Mouse (Mus musculus): Measurements from ENCODE around the gene Fscn2. TPM values are rescaled to one million over a fixed set of nuclear protein-coding genes. Genes with fewer than 3 reads are reported as not detected.

Fscn2 gene
- polyA plus RNA-seq, 1 experiment from 2014 or later, result 1.0 TPM

- Histone ChIP-seq H3K27ac (ENCODE audit: low read depth, low read length) (no peak overlapping the region), H3K9ac (ENCODE audit: low read length) (no peak overlapping the region), H3K4me1 (replicated peaks; ENCODE audit: control insufficient read depth, insufficient read depth, low read length) (peaks cover 17% of the 10 kb centered on the region), H3K36me3 (ENCODE audit: control insufficient read depth, insufficient read depth, low read length) (no peaks in the 10 kb centered on the region), H3K27me3 (ENCODE audit: control insufficient read depth, insufficient read depth, low read length) (no peaks in the 10 kb centered on the region), H3K4me3 (ENCODE audit: low read depth, low read length) (no peak overlapping the region), H3K4me2 (ENCODE audit: low read depth, low read length, severe bottlenecking) (no peak overlapping the region), H3K9me3 (ENCODE audit: control insufficient read depth, low read length) (no peaks in the 10 kb centered on the region)
- DNase-seq (ENCODE audit: low spot score), result no peak
- no peak for ATAC-seq (replicated peaks; ENCODE audit: low FRiP score)
- 75% methylated on average over 7 of the region's 7 CpGs for WGBS
Observed at GRCm38 (mm10) chr11:120317456-120317855, 43.9 kb upstream of the Fscn2 start.

GRCm38 (mm10) chr11:120319310-120319709 lies 42.0 kb upstream of the Fscn2 start:
- no peak overlapping the region for H3K27ac ChIP-seq (ENCODE audit: low read depth, low read length)
- H3K36me3 ChIP-seq (ENCODE audit: control insufficient read depth, insufficient read depth, low read length), result no peaks in the 10 kb centered on the region
- H3K27me3 ChIP-seq (ENCODE audit: control insufficient read depth, insufficient read depth, low read length), result no peaks in the 10 kb centered on the region
- ATAC-seq (replicated peaks; ENCODE audit: low FRiP score) (no peak), DNase-seq (ENCODE audit: low spot score) (no peak)
- H3K9ac ChIP-seq (ENCODE audit: low read length), result no peak overlapping the region
- H3K4me1 ChIP-seq (replicated peaks; ENCODE audit: control insufficient read depth, insufficient read depth, low read length), result peaks cover 17% of the 10 kb centered on the region
- no peaks in the 10 kb centered on the region for H3K9me3 ChIP-seq (ENCODE audit: control insufficient read depth, low read length)
- 91% methylated on average over 5 of the region's 5 CpGs for WGBS
- H3K4me3 ChIP-seq (ENCODE audit: low read depth, low read length), result no peak overlapping the region
- no peak overlapping the region for H3K4me2 ChIP-seq (ENCODE audit: low read depth, low read length, severe bottlenecking)

- ATAC-seq (replicated peaks; ENCODE audit: low FRiP score) (no peak), DNase-seq (ENCODE audit: low spot score) (no peak)
- Histone ChIP-seq H3K27ac (ENCODE audit: low read depth, low read length) (no peak overlapping the region), H3K9me3 (ENCODE audit: control insufficient read depth, low read length) (no peaks in the 10 kb centered on the region), H3K36me3 (ENCODE audit: control insufficient read depth, insufficient read depth, low read length) (no peaks in the 10 kb centered on the region), H3K4me1 (replicated peaks; ENCODE audit: control insufficient read depth, insufficient read depth, low read length) (peaks cover 10% of the 10 kb centered on the region), H3K9ac (ENCODE audit: low read length) (no peak overlapping the region), H3K4me3 (ENCODE audit: low read depth, low read length) (no peak overlapping the region), H3K27me3 (ENCODE audit: control insufficient read depth, insufficient read depth, low read length) (no peaks in the 10 kb centered on the region), H3K4me2 (ENCODE audit: low read depth, low read length, severe bottlenecking) (no peak overlapping the region)
- 96% methylated on average over 10 of the region's 10 CpGs for WGBS
Observed at GRCm38 (mm10) chr11:120320156-120320555, 41.2 kb upstream of the Fscn2 start.

- Histone ChIP-seq H3K4me2 (ENCODE audit: low read depth, low read length, severe bottlenecking) (no peak overlapping the region), H3K36me3 (ENCODE audit: control insufficient read depth, insufficient read depth, low read length) (no peaks in the 10 kb centered on the region), H3K4me1 (replicated peaks; ENCODE audit: control insufficient read depth, insufficient read depth, low read length) (no peaks in the 10 kb centered on the region), H3K9ac (ENCODE audit: low read length) (no peak overlapping the region), H3K27me3 (ENCODE audit: control insufficient read depth, insufficient read depth, low read length) (no peaks in the 10 kb centered on the region), H3K9me3 (ENCODE audit: control insufficient read depth, low read length) (no peaks in the 10 kb centered on the region; the same call in 1 of the 2 replicates), H3K27ac (ENCODE audit: low read depth, low read length) (no peak overlapping the region), H3K4me3 (ENCODE audit: low read depth, low read length) (no peak overlapping the region)
- ATAC-seq (replicated peaks; ENCODE audit: low FRiP score), result no peak
- 87% methylated on average over 6 of the region's 6 CpGs for WGBS
- no peak for DNase-seq (ENCODE audit: low spot score)
Observed at GRCm38 (mm10) chr11:120335431-120336021, 25.8 kb upstream of the Fscn2 start.

- Histone ChIP-seq H3K4me1 (replicated peaks; ENCODE audit: control insufficient read depth, insufficient read depth, low read length) (no peaks in the 10 kb centered on the region), H3K9me3 (ENCODE audit: control insufficient read depth, low read length) (no peaks in the 10 kb centered on the region; the same call in 1 of the 2 replicates), H3K4me3 (ENCODE audit: low read depth, low read length) (no peak overlapping the region), H3K36me3 (ENCODE audit: control insufficient read depth, insufficient read depth, low read length) (no peaks in the 10 kb centered on the region), H3K27me3 (ENCODE audit: control insufficient read depth, insufficient read depth, low read length) (no peaks in the 10 kb centered on the region), H3K9ac (ENCODE audit: low read length) (no peak overlapping the region), H3K4me2 (ENCODE audit: low read depth, low read length, severe bottlenecking) (no peak overlapping the region), H3K27ac (ENCODE audit: low read depth, low read length) (no peak overlapping the region)
- DNase-seq (ENCODE audit: low spot score) (no peak), ATAC-seq (replicated peaks; ENCODE audit: low FRiP score) (no peak)
- 46% methylated on average over 2 of the region's 2 CpGs for WGBS
Observed at GRCm38 (mm10) chr11:120337447-120337846, 23.9 kb upstream of the Fscn2 start.

GRCm38 (mm10) chr11:120338786-120339185 lies 22.5 kb upstream of the Fscn2 start:
- H3K4me3 ChIP-seq (ENCODE audit: low read depth, low read length), result no peak overlapping the region
- H3K9me3 ChIP-seq (ENCODE audit: control insufficient read depth, low read length), result no peaks in the 10 kb centered on the region; the same call in 1 of the 2 replicates
- H3K9ac ChIP-seq (ENCODE audit: low read length), result no peak overlapping the region
- H3K4me1 ChIP-seq (replicated peaks; ENCODE audit: control insufficient read depth, insufficient read depth, low read length), result no peaks in the 10 kb centered on the region
- H3K36me3 ChIP-seq (ENCODE audit: control insufficient read depth, insufficient read depth, low read length), result no peaks in the 10 kb centered on the region
- no peaks in the 10 kb centered on the region for H3K27me3 ChIP-seq (ENCODE audit: control insufficient read depth, insufficient read depth, low read length)
- DNase-seq (ENCODE audit: low spot score), result no peak
- WGBS, result 74% methylated on average over 3 of the region's 3 CpGs
- no peak overlapping the region for H3K27ac ChIP-seq (ENCODE audit: low read depth, low read length)
- ATAC-seq (replicated peaks; ENCODE audit: low FRiP score), result no peak
- H3K4me2 ChIP-seq (ENCODE audit: low read depth, low read length, severe bottlenecking), result no peak overlapping the region

GRCm38 (mm10) chr11:120339978-120340513 lies 21.3 kb upstream of the Fscn2 start:
- DNase-seq (ENCODE audit: low spot score) (no peak), ATAC-seq (replicated peaks; ENCODE audit: low FRiP score) (no peak)
- no peaks in the 10 kb centered on the region for H3K27me3 ChIP-seq (ENCODE audit: control insufficient read depth, insufficient read depth, low read length)
- H3K4me1 ChIP-seq (replicated peaks; ENCODE audit: control insufficient read depth, insufficient read depth, low read length), result peaks cover under 1% of the 10 kb centered on the region; the same call in 1 of the 2 replicates
- no peak overlapping the region for H3K27ac ChIP-seq (ENCODE audit: low read depth, low read length)
- no peak overlapping the region for H3K4me2 ChIP-seq (ENCODE audit: low read depth, low read length, severe bottlenecking)
- no peak overlapping the region for H3K9ac ChIP-seq (ENCODE audit: low read length)
- no peak overlapping the region for H3K4me3 ChIP-seq (ENCODE audit: low read depth, low read length)
- peaks cover 1% of the 10 kb centered on the region; the same call in 1 of the 2 replicates for H3K36me3 ChIP-seq (ENCODE audit: control insufficient read depth, insufficient read depth, low read length)
- no peaks in the 10 kb centered on the region; the same call in 1 of the 2 replicates for H3K9me3 ChIP-seq (ENCODE audit: control insufficient read depth, low read length)
- WGBS, result 93% methylated on average over 10 of the region's 10 CpGs

GRCm38 (mm10) chr11:120341661-120342060 lies 19.7 kb upstream of the Fscn2 start:
- Histone ChIP-seq H3K36me3 (ENCODE audit: control insufficient read depth, insufficient read depth, low read length) (peaks cover 5% of the 10 kb centered on the region; the same call in 1 of the 2 replicates), H3K4me1 (replicated peaks; ENCODE audit: control insufficient read depth, insufficient read depth, low read length) (peaks cover 5% of the 10 kb centered on the region; the same call in 1 of the 2 replicates), H3K27ac (ENCODE audit: low read depth, low read length) (no peak overlapping the region), H3K4me2 (ENCODE audit: low read depth, low read length, severe bottlenecking) (no peak overlapping the region), H3K4me3 (ENCODE audit: low read depth, low read length) (no peak overlapping the region), H3K9ac (ENCODE audit: low read length) (no peak overlapping the region), H3K9me3 (ENCODE audit: control insufficient read depth, low read length) (no peaks in the 10 kb centered on the region; the same call in 1 of the 2 replicates), H3K27me3 (ENCODE audit: control insufficient read depth, insufficient read depth, low read length) (no peaks in the 10 kb centered on the region)
- 97% methylated on average over 4 of the region's 4 CpGs for WGBS
- no peak for ATAC-seq (replicated peaks; ENCODE audit: low FRiP score)
- DNase-seq (ENCODE audit: low spot score), result peak; percentile 47

All from forebrain, embryonic 11.5 days (tissue).